Mouse (Mus musculus) embryonic facial prominence, embryonic 15.5 days (tissue): ENCODE results near the gene Ppif. TPM values are rescaled to one million over a fixed set of nuclear protein-coding genes. Genes with fewer than 3 reads are reported as not detected.

Experiments used
- ATAC-seq: fragments of 200-750 bp; cut with Nextera tagmentation; 2 replicates; pipeline ENCODE4 v1.8.0; 2017; ENCODE audit warnings: low read depth, moderate TSS enrichment; ENCODE audit not compliant: insufficient number of reproducible peaks, low FRiP score, low TSS enrichment
- H3K27ac ChIP-seq: fragments of 300-500 bp; sonication (generic); replicated peaks from 2 replicates; pipeline ENCODE4 v1.5.1; 2015; ENCODE audit warnings: mild to moderate bottlenecking, inconsistent platforms
- H3K27me3 ChIP-seq: fragments of 300-500 bp; sonication (generic); 2 replicates; pipeline ENCODE4 v1.6.1; 2015; ENCODE audit warnings: inconsistent platforms
- H3K36me3 ChIP-seq: fragments of 300-500 bp; sonication (generic); 2 replicates; pipeline ENCODE4 v1.6.1; 2015; ENCODE audit warnings: mild to moderate bottlenecking, inconsistent platforms
- H3K4me1 ChIP-seq: fragments of 300-500 bp; sonication (generic); 2 replicates; pipeline ENCODE4 v1.6.1; 2015; ENCODE audit warnings: inconsistent platforms
- H3K4me2 ChIP-seq: fragments of 300-500 bp; sonication (generic); replicated peaks from 2 replicates; pipeline ENCODE4 v1.6.1; 2015; ENCODE audit warnings: mild to moderate bottlenecking, inconsistent platforms
- H3K4me3 ChIP-seq: fragments of 300-500 bp; sonication (generic); replicated peaks from 2 replicates; pipeline ENCODE4 v1.5.1; 2015; ENCODE audit warnings: mild to moderate bottlenecking, inconsistent platforms
- H3K9ac ChIP-seq: fragments of 300-500 bp; sonication (generic); 2 replicates; pipeline ENCODE4 v1.6.1; 2015; ENCODE audit warnings: inconsistent platforms
- H3K9me3 ChIP-seq: fragments of 300-500 bp; sonication (generic); replicated peaks from 2 replicates; pipeline ENCODE4 v1.6.1; 2016; ENCODE audit warnings: inconsistent platforms
- WGBS: fragments of 180-500 bp; shearing (Covaris S2); methylation state at CpG from one replicate; pipeline ENCODE4 v1.1.7; 2015; 5-methylcytosine and 5-hydroxymethylcytosine counted together
- polyA plus RNA-seq: library from polyadenylated mRNA; unstranded; fragments of >200 nt; fragmentation: Nextera tagmentation; extraction: Ambion mirVana; gene quantifications from 2 replicates; pipeline ENCODE4 v1.2.1, GENCODE M21; 2015

The Ppif gene
- polyA plus RNA-seq, 1 experiment from 2014 or later, result 30.6 TPM

- Histone ChIP-seq H3K9ac (no peak overlapping the region), H3K36me3 (peaks cover 17% of the 10 kb centered on the region; the same call in 1 of the 2 replicates), H3K27ac (peak overlapping the region; percentile 71), H3K27me3 (no peaks in the 10 kb centered on the region), H3K4me3 (no peak overlapping the region), H3K4me1 (peaks cover 32% of the 10 kb centered on the region), H3K9me3 (no peaks in the 10 kb centered on the region), H3K4me2 (no peak overlapping the region)
- peak; percentile 55; the same call in 1 of the 2 replicates for ATAC-seq
- WGBS, result 0% methylated on average over 2 of the region's 2 CpGs
Observed at GRCm38 (mm10) chr14:25718471-25718870, 24.5 kb downstream of the Ppif start.

GRCm38 (mm10) chr14:25719371-25719770 lies 25.4 kb downstream of the Ppif start:
- Histone ChIP-seq H3K4me2 (no peak overlapping the region), H3K9ac (no peak overlapping the region), H3K36me3 (peaks cover 17% of the 10 kb centered on the region; the same call in 1 of the 2 replicates), H3K27me3 (no peaks in the 10 kb centered on the region), H3K27ac (peak overlapping the region; percentile 71; the same call in 1 of the 2 replicates), H3K4me3 (no peak overlapping the region), H3K4me1 (peaks cover 27% of the 10 kb centered on the region), H3K9me3 (no peaks in the 10 kb centered on the region)
- no peak for ATAC-seq
- WGBS, result 64% methylated on average over 9 of the region's 9 CpGs

- Histone ChIP-seq H3K4me1 (peaks cover 44% of the 10 kb centered on the region), H3K9me3 (no peaks in the 10 kb centered on the region), H3K9ac (no peak overlapping the region), H3K4me2 (no peak overlapping the region), H3K27ac (no peak overlapping the region), H3K4me3 (no peak overlapping the region), H3K36me3 (peaks cover 12% of the 10 kb centered on the region; the same call in 1 of the 2 replicates), H3K27me3 (no peaks in the 10 kb centered on the region)
- ATAC-seq, result no peak
- 76% methylated on average over 5 of the region's 5 CpGs for WGBS
Observed at GRCm38 (mm10) chr14:25720962-25721707, 27.2 kb downstream of the Ppif start.

GRCm38 (mm10) chr14:25725032-25725497 lies 31.1 kb downstream of the Ppif start:
- Histone ChIP-seq H3K4me3 (no peak overlapping the region), H3K9ac (no peak overlapping the region), H3K36me3 (peaks cover 12% of the 10 kb centered on the region; the same call in 1 of the 2 replicates), H3K27ac (peak overlapping the region; percentile 51; the same call in 1 of the 2 replicates), H3K9me3 (no peaks in the 10 kb centered on the region), H3K4me2 (no peak overlapping the region), H3K4me1 (peaks cover 34% of the 10 kb centered on the region), H3K27me3 (no peaks in the 10 kb centered on the region)
- WGBS, result 66% methylated on average over 11 of the region's 11 CpGs
- ATAC-seq, result 0 out of 2 replicates have a peak, but pooled peaks have one; percentile 51

- WGBS, result 32% methylated on average over 4 of the region's 4 CpGs
- H3K27ac ChIP-seq, result peak overlapping the region; percentile 51; the same call in 1 of the 2 replicates
- no peak overlapping the region for H3K4me3 ChIP-seq
- H3K9me3 ChIP-seq, result no peaks in the 10 kb centered on the region
- no peak overlapping the region for H3K4me2 ChIP-seq
- no peak for ATAC-seq
- no peaks in the 10 kb centered on the region for H3K27me3 ChIP-seq
- H3K9ac ChIP-seq, result no peak overlapping the region
- H3K36me3 ChIP-seq, result peaks cover 10% of the 10 kb centered on the region; the same call in 1 of the 2 replicates
- peaks cover 34% of the 10 kb centered on the region for H3K4me1 ChIP-seq
Observed at GRCm38 (mm10) chr14:25725690-25726089, 31.7 kb downstream of the Ppif start.

GRCm38 (mm10) chr14:25726226-25727148 lies 32.5 kb downstream of the Ppif start:
- no peak for ATAC-seq
- H3K27ac ChIP-seq, result peak overlapping the region; percentile 52

GRCm38 (mm10) chr14:25727149-25727510 lies 33.2 kb downstream of the Ppif start:
- H3K4me1 ChIP-seq, result peaks cover 34% of the 10 kb centered on the region
- ATAC-seq, result no peak
- no peak overlapping the region for H3K4me2 ChIP-seq
- peak overlapping the region; percentile 52 for H3K27ac ChIP-seq
- no peak overlapping the region for H3K4me3 ChIP-seq
- H3K9ac ChIP-seq, result no peak overlapping the region
- WGBS, result 41% methylated on average over 5 of the region's 5 CpGs
- H3K36me3 ChIP-seq, result no peaks in the 10 kb centered on the region
- H3K27me3 ChIP-seq, result no peaks in the 10 kb centered on the region
- no peaks in the 10 kb centered on the region for H3K9me3 ChIP-seq

More at GRCm38 (mm10) chr14:25726226-25727148, 32.5 kb downstream of the Ppif start:
- H3K9ac ChIP-seq, result no peak overlapping the region
- no peak overlapping the region for H3K4me3 ChIP-seq
- no peak overlapping the region for H3K4me2 ChIP-seq
- H3K27me3 ChIP-seq, result no peaks in the 10 kb centered on the region
- H3K36me3 ChIP-seq, result 0 out of 2 replicates have a peak, but pooled peaks cover 3% of the 10 kb centered on the region
- H3K4me1 ChIP-seq, result peaks cover 34% of the 10 kb centered on the region
- 45% methylated on average over 20 of the region's 20 CpGs for WGBS
- no peaks in the 10 kb centered on the region for H3K9me3 ChIP-seq

GRCm38 (mm10) chr14:25734736-25735716 lies 41.1 kb downstream of the Ppif start:
- Histone ChIP-seq H3K4me3 (no peak overlapping the region), H3K9ac (no peak overlapping the region), H3K36me3 (no peaks in the 10 kb centered on the region), H3K9me3 (no peaks in the 10 kb centered on the region), H3K27ac (peak overlapping the region; percentile 86), H3K4me1 (peaks cover 57% of the 10 kb centered on the region), H3K27me3 (no peaks in the 10 kb centered on the region), H3K4me2 (no peak overlapping the region)
- WGBS, result 24% methylated on average over 17 of the region's 17 CpGs
- peak; percentile 22; the same call in 1 of the 2 replicates for ATAC-seq

GRCm38 (mm10) chr14:25736140-25736539 lies 42.2 kb downstream of the Ppif start:
- Histone ChIP-seq H3K9me3 (no peaks in the 10 kb centered on the region), H3K4me3 (no peak overlapping the region), H3K27me3 (no peaks in the 10 kb centered on the region), H3K4me1 (peaks cover 67% of the 10 kb centered on the region), H3K4me2 (0 out of 2 replicates have a peak overlapping the region, but pooled peaks have one; percentile 15), H3K36me3 (no peaks in the 10 kb centered on the region), H3K27ac (peak overlapping the region; percentile 86), H3K9ac (no peak overlapping the region)
- 65% methylated on average over 3 of the region's 3 CpGs for WGBS
- peak; percentile 13; the same call in 1 of the 2 replicates for ATAC-seq

GRCm38 (mm10) chr14:25736589-25736988 lies 42.6 kb downstream of the Ppif start:
- Histone ChIP-seq H3K9ac (no peak overlapping the region), H3K9me3 (no peaks in the 10 kb centered on the region), H3K4me2 (0 out of 2 replicates have a peak overlapping the region, but pooled peaks have one; percentile 15), H3K27me3 (no peaks in the 10 kb centered on the region), H3K4me3 (no peak overlapping the region), H3K4me1 (peaks cover 71% of the 10 kb centered on the region), H3K36me3 (no peaks in the 10 kb centered on the region), H3K27ac (peak overlapping the region; percentile 86)
- 22% methylated on average over 6 of the region's 6 CpGs for WGBS
- peak; percentile 88 for ATAC-seq
